Mouse (Mus musculus): ENCODE measurements around the gene Cby3. TPM values are rescaled to one million over a fixed set of nuclear protein-coding genes. Genes with fewer than 3 reads are reported as not detected.
"Not testable (repeated sequence)": the region's sequence is repeated elsewhere in the genome, so short reads cannot be mapped to it uniquely, and the experiment has no call there.

The Cby3 gene
- total and polyA plus RNA-seq, 2 experiments from 2014 or later = 0.47 to 1.5 TPM

- WGBS = 1% methylated on average over 74 of the region's 74 CpGs
- Histone ChIP-seq H3K27ac (peak overlapping the region; percentile 84), H3K36me3 (ENCODE audit: insufficient read depth, low read length) (no peaks in the 10 kb centered on the region), H3K9me3 (ENCODE audit: low read length) (no peaks in the 10 kb centered on the region), H3K4me3 (ENCODE audit: low read length) (peak overlapping the region; percentile 55), H3K4me2 (ENCODE audit: low read depth, low read length) (peak overlapping the region; percentile 90), H3K9ac (replicated peaks; ENCODE audit: low read length) (peak overlapping the region; percentile 64), H3K4me1 (ENCODE audit: insufficient read depth, low read length) (no peaks in the 10 kb centered on the region), H3K27me3 (ENCODE audit: insufficient read depth, low read length) (no peaks in the 10 kb centered on the region)
- DNase-seq (ENCODE audit: low spot score) = peak; percentile 76
- TF ChIP-seq CTCF (IDR thresholded peaks at IDR 0.05; ENCODE audit: low read depth) = no peak
- ATAC-seq = peak; percentile 83
Measured at GRCm38 (mm10) chr11:50358950-50359861, 4.9 kb downstream of the Cby3 start.

- not testable (repeated sequence) for H3K9ac ChIP-seq (replicated peaks; ENCODE audit: low read length); H3K4me1 ChIP-seq (ENCODE audit: insufficient read depth, low read length); H3K27me3 ChIP-seq (ENCODE audit: insufficient read depth, low read length); H3K27ac ChIP-seq; H3K4me2 ChIP-seq (ENCODE audit: low read depth, low read length); DNase-seq (ENCODE audit: low spot score); H3K36me3 ChIP-seq (ENCODE audit: insufficient read depth, low read length); ATAC-seq; H3K9me3 ChIP-seq (ENCODE audit: low read length); H3K4me3 ChIP-seq (ENCODE audit: low read length)
- WGBS = 86% methylated on average over 1 of the region's 1 CpGs
Measured at GRCm38 (mm10) chr11:50361282-50361681, 7.0 kb downstream of the Cby3 start.

- no peaks in the 10 kb centered on the region for H3K9me3 ChIP-seq (ENCODE audit: low read length)
Measured at GRCm38 (mm10) chr11:50364548-50364947, 10.3 kb downstream of the Cby3 start.

GRCm38 (mm10) chr11:50365322-50365721 is 11.1 kb downstream of the Cby3 start:
- Histone ChIP-seq H3K36me3 (ENCODE audit: insufficient read depth, low read length) (no peaks in the 10 kb centered on the region), H3K4me2 (ENCODE audit: low read depth, low read length) (no peak overlapping the region), H3K27ac (no peak overlapping the region), H3K4me3 (ENCODE audit: low read length) (no peak overlapping the region), H3K27me3 (ENCODE audit: insufficient read depth, low read length) (no peaks in the 10 kb centered on the region), H3K9ac (replicated peaks; ENCODE audit: low read length) (no peak overlapping the region), H3K9me3 (ENCODE audit: low read length) (no peaks in the 10 kb centered on the region), H3K4me1 (ENCODE audit: insufficient read depth, low read length) (no peaks in the 10 kb centered on the region)
- ATAC-seq = no peak
- DNase-seq (ENCODE audit: low spot score) = no peak
- no peak for TF ChIP-seq CTCF (IDR thresholded peaks at IDR 0.05; ENCODE audit: low read depth)

More at GRCm38 (mm10) chr11:50364548-50364947, 10.3 kb downstream of the Cby3 start:
- TF ChIP-seq CTCF (IDR thresholded peaks at IDR 0.05; ENCODE audit: low read depth) = peak; percentile 89
- H3K9ac ChIP-seq (replicated peaks; ENCODE audit: low read length) = no peak overlapping the region
- H3K4me3 ChIP-seq (ENCODE audit: low read length) = no peak overlapping the region
- H3K36me3 ChIP-seq (ENCODE audit: insufficient read depth, low read length) = no peaks in the 10 kb centered on the region
- no peak overlapping the region for H3K27ac ChIP-seq
- DNase-seq (ENCODE audit: low spot score) (peak; percentile 89), ATAC-seq (peak; percentile 76)
- H3K27me3 ChIP-seq (ENCODE audit: insufficient read depth, low read length) = no peaks in the 10 kb centered on the region
- 7% methylated on average over 4 of the region's 4 CpGs for WGBS
- no peak overlapping the region for H3K4me2 ChIP-seq (ENCODE audit: low read depth, low read length)
- H3K4me1 ChIP-seq (ENCODE audit: insufficient read depth, low read length) = no peaks in the 10 kb centered on the region

- H3K9ac ChIP-seq (replicated peaks; ENCODE audit: low read length) = no peak overlapping the region
- ATAC-seq (no peak), DNase-seq (ENCODE audit: low spot score) (no peak)
- no peak overlapping the region for H3K4me2 ChIP-seq (ENCODE audit: low read depth, low read length)
- no peak overlapping the region for H3K27ac ChIP-seq
- H3K4me3 ChIP-seq (ENCODE audit: low read length) = no peak overlapping the region
- H3K27me3 ChIP-seq (ENCODE audit: insufficient read depth, low read length) = no peaks in the 10 kb centered on the region
- H3K4me1 ChIP-seq (ENCODE audit: insufficient read depth, low read length) = no peaks in the 10 kb centered on the region; the same call in 1 of the 2 replicates
- TF ChIP-seq CTCF (IDR thresholded peaks at IDR 0.05; ENCODE audit: low read depth) = no peak
- WGBS = 94% methylated on average over 9 of the region's 9 CpGs
- H3K9me3 ChIP-seq (ENCODE audit: low read length) = no peaks in the 10 kb centered on the region
- no peaks in the 10 kb centered on the region for H3K36me3 ChIP-seq (ENCODE audit: insufficient read depth, low read length)
Measured at GRCm38 (mm10) chr11:50367531-50367930, 13.3 kb downstream of the Cby3 start.

GRCm38 (mm10) chr11:50369360-50369911 is 15.2 kb downstream of the Cby3 start:
- H3K4me3 ChIP-seq (ENCODE audit: low read length) = no peak overlapping the region
- H3K27me3 ChIP-seq (ENCODE audit: insufficient read depth, low read length) = no peaks in the 10 kb centered on the region
- no peak overlapping the region for H3K4me2 ChIP-seq (ENCODE audit: low read depth, low read length)
- 93% methylated on average over 5 of the region's 5 CpGs for WGBS
- H3K9ac ChIP-seq (replicated peaks; ENCODE audit: low read length) = no peak overlapping the region
- H3K27ac ChIP-seq = no peak overlapping the region
- H3K4me1 ChIP-seq (ENCODE audit: insufficient read depth, low read length) = no peaks in the 10 kb centered on the region; the same call in 1 of the 2 replicates
- no peak for TF ChIP-seq CTCF (IDR thresholded peaks at IDR 0.05; ENCODE audit: low read depth)
- ATAC-seq (no peak), DNase-seq (ENCODE audit: low spot score) (no peak)
- no peaks in the 10 kb centered on the region for H3K9me3 ChIP-seq (ENCODE audit: low read length)
- no peaks in the 10 kb centered on the region for H3K36me3 ChIP-seq (ENCODE audit: insufficient read depth, low read length)

All from hindbrain, postnatal 0 days (tissue).